ENCODE assay signal across 8 mouse cellular contexts in genomic region chr7:128237927-128238778, GRCm38 (mm10). TPM values are rescaled to one million over a fixed set of nuclear protein-coding genes. Genes with fewer than 3 reads are reported as not detected.
A peak's percentile ranks its signal among the peaks of the same experiment; 100 is the strongest.
DNase-seq lines count a peak whose midpoint lies in the region; ATAC-seq and TF ChIP-seq lines count a peak whose summit lies in the region.

Gene 9130023H24Rik (minus strand): TSS chr7:128238031.

- under 1% methylated on average over 72 of the region's 72 CpGs for WGBS in forebrain, embryonic 10.5 days
- WGBS in heart, embryonic 15.5 days: under 1% methylated on average over 70 of the region's 72 CpGs
- under 1% methylated on average over 72 of the region's 72 CpGs for WGBS in liver, embryonic 14.5 days (ENCODE audit: insufficient replicate concordance)
- under 1% methylated on average over 72 of the region's 72 CpGs for WGBS in neural tube, embryonic 11.5 days
- under 1% methylated on average over 71 of the region's 72 CpGs for WGBS in stomach, postnatal 0 days

- peaks cover 36% of the 10 kb centered on the region for H3K4me1 ChIP-seq in forebrain, embryonic 10.5 days
- peaks cover 20% of the 10 kb centered on the region for H3K4me1 ChIP-seq in heart, embryonic 15.5 days (replicated peaks)
- H3K4me1 ChIP-seq in liver, embryonic 14.5 days (replicated peaks; ENCODE audit: control insufficient read depth in 2 of 2, insufficient read depth in 2 of 2, low read length in 1 of 2): peaks cover 9 to 10% of the 10 kb centered on the region in 2 experiments
- peaks cover 4% of the 10 kb centered on the region; the same call in 1 of the 2 replicates for H3K4me1 ChIP-seq in neural tube, embryonic 11.5 days (ENCODE audit: control insufficient read depth, insufficient read depth, low read length)
- no peaks in the 10 kb centered on the region; the same call in 1 of the 2 replicates for H3K4me1 ChIP-seq in stomach, postnatal 0 days (replicated peaks; ENCODE audit: control insufficient read depth, insufficient read depth)

- no peaks in the 10 kb centered on the region for H3K9me3 ChIP-seq in forebrain, embryonic 10.5 days
- no peaks in the 10 kb centered on the region for H3K9me3 ChIP-seq in heart, embryonic 15.5 days (replicated peaks)
- no peaks in the 10 kb centered on the region for H3K9me3 ChIP-seq in liver, embryonic 14.5 days (ENCODE audit: control insufficient read depth, low read length)
- H3K9me3 ChIP-seq in neural tube, embryonic 11.5 days (ENCODE audit: control insufficient read depth, low read length): no peaks in the 10 kb centered on the region
- H3K9me3 ChIP-seq in stomach, postnatal 0 days (ENCODE audit: control insufficient read depth, low read length): no peaks in the 10 kb centered on the region

- no peaks in the 10 kb centered on the region for H3K27me3 ChIP-seq in forebrain, embryonic 10.5 days (ENCODE audit: poor library complexity, severe bottlenecking)
- H3K27me3 ChIP-seq in heart, embryonic 15.5 days: no peaks in the 10 kb centered on the region
- H3K27me3 ChIP-seq in liver, embryonic 14.5 days (ENCODE audit: control insufficient read depth, insufficient read depth, low read length): no peaks in the 10 kb centered on the region
- H3K27me3 ChIP-seq in neural tube, embryonic 11.5 days (ENCODE audit: control insufficient read depth, insufficient read depth, low read length): no peaks in the 10 kb centered on the region
- H3K27me3 ChIP-seq in stomach, postnatal 0 days (ENCODE audit: control insufficient read depth, insufficient read depth, low read length): no peaks in the 10 kb centered on the region

- peak within 1 kb of the TSS; percentile 89 for H3K9ac ChIP-seq in heart, embryonic 15.5 days
- peak within 1 kb of the TSS; percentile 88 for H3K9ac ChIP-seq in liver, embryonic 14.5 days (replicated peaks)
- peak within 1 kb of the TSS; percentile 76 for H3K9ac ChIP-seq in neural tube, embryonic 11.5 days (ENCODE audit: low read length)
- peak within 1 kb of the TSS; percentile 89 for H3K9ac ChIP-seq in stomach, postnatal 0 days (ENCODE audit: low read length)

- H3K36me3 ChIP-seq in forebrain, embryonic 10.5 days (replicated peaks): peaks cover 51% of the 10 kb centered on the region
- peaks cover 20% of the 10 kb centered on the region for H3K36me3 ChIP-seq in heart, embryonic 15.5 days
- peaks cover 5% of the 10 kb centered on the region for H3K36me3 ChIP-seq in liver, embryonic 14.5 days (replicated peaks; ENCODE audit: control insufficient read depth, insufficient read depth, low read depth)
- H3K36me3 ChIP-seq in neural tube, embryonic 11.5 days (ENCODE audit: control insufficient read depth, insufficient read depth, low read length): peaks cover 6% of the 10 kb centered on the region
- peaks cover 25% of the 10 kb centered on the region for H3K36me3 ChIP-seq in stomach, postnatal 0 days (ENCODE audit: control insufficient read depth, insufficient read depth, low read length)

- H3K4me2 ChIP-seq in heart, embryonic 15.5 days: peak within 1 kb of the TSS; percentile 80
- H3K4me2 ChIP-seq in liver, embryonic 14.5 days (ENCODE audit: low read depth): peak within 1 kb of the TSS; percentile 74
- H3K4me2 ChIP-seq in neural tube, embryonic 11.5 days (ENCODE audit: low read depth): peak within 1 kb of the TSS; percentile 92
- peak within 1 kb of the TSS; percentile 81 for H3K4me2 ChIP-seq in stomach, postnatal 0 days (replicated peaks; ENCODE audit: low read depth)

- H3K4me3 ChIP-seq in forebrain, embryonic 10.5 days: peak within 1 kb of the TSS; percentile 76
- H3K4me3 ChIP-seq in heart, embryonic 15.5 days: peak within 1 kb of the TSS; percentile 85
- H3K4me3 ChIP-seq in liver, embryonic 14.5 days (ENCODE audit: insufficient read depth in 1 of 2, low read depth in 2 of 2, low read length in 2 of 2): peak within 1 kb of the TSS; percentile 71 to 97
- peak within 1 kb of the TSS; percentile 53 for H3K4me3 ChIP-seq in neural tube, embryonic 11.5 days (ENCODE audit: low read depth, low read length)
- H3K4me3 ChIP-seq in stomach, postnatal 0 days (ENCODE audit: low read depth, low read length): peak within 1 kb of the TSS; percentile 71

- TF ChIP-seq CTCF in liver, embryonic 14.5 days (IDR thresholded peaks at IDR 0.05; ENCODE audit: low read depth): peak; percentile 47; the same call in 1 of the 2 replicates
- peak; percentile 60 for TF ChIP-seq CTCF in stomach, postnatal 0 days (IDR thresholded peaks at IDR 0.05; ENCODE audit: low read depth)

- peak; percentile 90 for ATAC-seq in heart, embryonic 15.5 days (replicated peaks; ENCODE audit: insufficient number of reproducible peaks, insufficient read depth, low FRiP score, low read depth)
- peak; percentile 87 for ATAC-seq in liver, embryonic 14.5 days (ENCODE audit: insufficient read depth)
- ATAC-seq in neural tube, embryonic 11.5 days (ENCODE audit: insufficient read depth, low FRiP score, low TSS enrichment): peak; percentile 90
- peak; percentile 89 for ATAC-seq in stomach, postnatal 0 days (ENCODE audit: low FRiP score, low TSS enrichment)

- DNase-seq in CD8-positive naive resting alpha-beta T cell, adult 2 months (ENCODE audit: low read depth in 2 of 2, low spot score in 2 of 2): peak; percentile 99 to 100
- peak; percentile 100 for DNase-seq in c-Kit-positive CD71-negative TER-119-negative erythroid progenitor cells, embryonic 14.5 days (ENCODE audit: low read depth)
- DNase-seq in forebrain, embryonic 10.5 days (ENCODE audit: extremely low spot score, low spot score): peak; percentile 100
- peak; percentile 100 for DNase-seq in kidney, postnatal 25 days
- peak; percentile 99 to 100 (median 99) for DNase-seq in liver, embryonic 14.5 days (ENCODE audit: low read depth in 3 of 3, low spot score in 3 of 3)
- DNase-seq in neural tube, embryonic 11.5 days (ENCODE audit: low spot score): peak; percentile 100
- DNase-seq in stomach, postnatal 0 days (ENCODE audit: low spot score): peak; percentile 100

- H3K27ac ChIP-seq in forebrain, embryonic 10.5 days: peak within 1 kb of the TSS; percentile 98
- H3K27ac ChIP-seq in heart, embryonic 15.5 days: peak within 1 kb of the TSS; percentile 99
- peak within 1 kb of the TSS; percentile 95 for H3K27ac ChIP-seq in liver, embryonic 14.5 days
- peak within 1 kb of the TSS; percentile 86 for H3K27ac ChIP-seq in neural tube, embryonic 11.5 days (ENCODE audit: low read depth, low read length)
- H3K27ac ChIP-seq in stomach, postnatal 0 days (replicated peaks): peak within 1 kb of the TSS; percentile 98

- TF ChIP-seq EP300 in liver, embryonic 14.5 days (IDR thresholded peaks at IDR 0.05; ENCODE audit: low read depth): no peak; the same call in 1 of the 2 replicates
- TF ChIP-seq EP300 in stomach, postnatal 0 days (optimal IDR thresholded peaks at IDR 0.05): no peak

RNA-seq across cellular contexts. Expression of gene 9130023H24Rik, which starts in this region (rescaled TPM):
- 10.0 and 10.7 TPM in 2 replicates for polyA plus RNA-seq in forebrain, embryonic 10.5 days (2016; fragmentation: Nextera tagmentation; extraction: Ambion mirVana)
- 5.8 and 6.1 TPM in 2 replicates for polyA plus RNA-seq in heart, embryonic 15.5 days (2015; fragmentation: Nextera tagmentation; extraction: Ambion mirVana)
- polyA plus RNA-seq in liver, embryonic 14.5 days (2012; rRNA removed): 0.92 and 1.1 TPM in 2 replicates
- polyA plus RNA-seq in liver, embryonic 14.5 days (2014; fragmentation: Nextera tagmentation; extraction: Ambion mirVana): 1.6 and 2.1 TPM in 2 replicates
- polyA plus RNA-seq in neural tube, embryonic 11.5 days (2014; fragmentation: Nextera tagmentation; extraction: Ambion mirVana): 12.9 and 14.2 TPM in 2 replicates
- 4.6 and 5.0 TPM in 2 replicates for polyA plus RNA-seq in stomach, postnatal 0 days (2015; fragmentation: Nextera tagmentation; extraction: Ambion mirVana)

Comparison
In these comparisons a context has a peak if more than half of its experiments do, and no peak if none do; other contexts are left out.
1. Peak in every context shown above with its lines: DNase-seq, ATAC-seq, H3K4me3 ChIP-seq and H3K27ac ChIP-seq.